Mouse (Mus musculus) neural tube, embryonic 12.5 days (tissue): Measurements from ENCODE around the gene Ptprm. TPM values are rescaled to one million over a fixed set of nuclear protein-coding genes. Genes with fewer than 3 reads are reported as not detected.

Experiments
- ATAC-seq: fragments of 200-750 bp; cut with Nextera tagmentation; 2 replicates; pipeline ENCODE4 v1.8.0; 2017; ENCODE audit warnings: low read depth, mild to moderate bottlenecking, moderate TSS enrichment, moderate library complexity; ENCODE audit not compliant: low FRiP score
- H3K27ac ChIP-seq: fragments of 300-500 bp; sonication (generic); 2 replicates; pipeline ENCODE4 v1.5.1; 2016
- H3K27me3 ChIP-seq: fragments of 300-500 bp; sonication (generic); replicated peaks from 2 replicates; pipeline ENCODE4 v1.6.1; 2016; ENCODE audit warnings: mild to moderate bottlenecking
- H3K36me3 ChIP-seq: fragments of 300-500 bp; sonication (generic); 2 replicates; pipeline ENCODE4 v1.6.1; 2016; ENCODE audit warnings: mild to moderate bottlenecking
- H3K4me1 ChIP-seq: fragments of 300-500 bp; sonication (generic); 2 replicates; pipeline ENCODE4 v1.6.1; 2016
- H3K4me2 ChIP-seq: fragments of 300-500 bp; sonication (generic); replicated peaks from 2 replicates; pipeline ENCODE4 v1.6.1; 2016; ENCODE audit warnings: mild to moderate bottlenecking
- H3K4me3 ChIP-seq: fragments of 300-500 bp; sonication (generic); 2 replicates; pipeline ENCODE4 v1.5.1; 2016
- H3K9ac ChIP-seq: fragments of 300-500 bp; sonication (generic); 2 replicates; pipeline ENCODE4 v1.6.1; 2016; ENCODE audit warnings: mild to moderate bottlenecking
- H3K9me3 ChIP-seq: fragments of 300-500 bp; sonication (generic); 2 replicates; pipeline ENCODE4 v1.6.1; 2016; ENCODE audit warnings: mild to moderate bottlenecking
- WGBS: fragments of 180-500 bp; shearing (Covaris S2); methylation state at CpG from one replicate; pipeline ENCODE4 v1.1.7; 2016; 5-methylcytosine and 5-hydroxymethylcytosine counted together
- polyA plus RNA-seq: library from polyadenylated mRNA; unstranded; fragments of >200 nt; fragmentation: Nextera tagmentation; extraction: Ambion mirVana; gene quantifications from 2 replicates; pipeline ENCODE4 v1.2.1, GENCODE M21; 2016

The Ptprm gene
- polyA plus RNA-seq, 1 experiment from 2014 or later = 15.6 TPM

DNA sequence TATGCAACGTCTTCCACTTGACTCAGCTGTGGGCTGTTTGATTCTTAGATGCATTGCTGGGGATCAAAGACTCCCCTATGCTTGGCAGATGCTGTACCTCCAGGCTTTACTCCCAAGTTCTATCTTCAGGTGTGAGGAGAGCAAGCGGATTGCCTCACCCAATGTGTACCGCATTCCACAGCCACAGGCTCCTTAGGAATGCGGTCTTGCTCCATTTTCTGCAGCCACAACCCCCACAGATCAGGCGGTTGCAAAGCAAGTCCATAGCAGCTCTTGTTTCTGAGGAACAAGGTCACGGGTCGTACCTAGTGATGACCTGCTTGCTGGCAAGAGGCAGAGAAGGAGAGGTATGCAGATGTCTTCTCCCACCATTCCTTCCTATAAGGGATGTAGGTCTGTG lies 4.3 kb upstream of the Ptprm start:
- Histone ChIP-seq H3K27me3 (0 out of 2 replicates have a peak, but pooled peaks cover 4% of the 10 kb centered on the region), H3K4me2 (no peak overlapping the region), H3K9me3 (no peaks in the 10 kb centered on the region), H3K27ac (no peak overlapping the region), H3K4me3 (no peak overlapping the region), H3K36me3 (no peaks in the 10 kb centered on the region), H3K9ac (no peak overlapping the region), H3K4me1 (peaks cover 7% of the 10 kb centered on the region)
- ATAC-seq = no peak
- WGBS = 89% methylated on average over 7 of the region's 7 CpGs

DNA sequence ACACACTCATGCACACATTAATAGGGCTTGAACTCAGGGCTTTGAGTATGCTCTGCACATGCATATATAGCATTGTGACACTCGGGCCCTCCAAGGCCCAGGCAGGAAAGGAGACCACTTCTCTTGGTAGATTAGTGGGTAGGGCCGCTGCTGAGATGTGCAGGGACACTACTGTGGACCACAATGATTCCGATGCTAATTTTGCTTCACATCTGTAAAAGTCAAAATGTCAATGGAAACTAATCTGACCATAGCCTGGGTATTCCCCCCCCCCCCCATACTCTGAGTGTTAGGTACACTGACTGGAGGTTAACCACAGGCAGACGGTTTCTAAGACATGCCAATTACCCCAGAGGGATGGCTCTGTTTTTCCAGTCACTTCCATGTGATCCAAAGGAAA lies 2.9 kb upstream of the Ptprm start:
- WGBS = 86% methylated on average over 4 of the region's 4 CpGs
- Histone ChIP-seq H3K9ac (no peak overlapping the region), H3K4me3 (no peak overlapping the region), H3K27me3 (peaks cover 12% of the 10 kb centered on the region; the same call in 1 of the 2 replicates), H3K9me3 (no peaks in the 10 kb centered on the region), H3K4me1 (peaks cover 15% of the 10 kb centered on the region), H3K27ac (no peak overlapping the region), H3K36me3 (no peaks in the 10 kb centered on the region), H3K4me2 (no peak overlapping the region)
- no peak for ATAC-seq

DNA sequence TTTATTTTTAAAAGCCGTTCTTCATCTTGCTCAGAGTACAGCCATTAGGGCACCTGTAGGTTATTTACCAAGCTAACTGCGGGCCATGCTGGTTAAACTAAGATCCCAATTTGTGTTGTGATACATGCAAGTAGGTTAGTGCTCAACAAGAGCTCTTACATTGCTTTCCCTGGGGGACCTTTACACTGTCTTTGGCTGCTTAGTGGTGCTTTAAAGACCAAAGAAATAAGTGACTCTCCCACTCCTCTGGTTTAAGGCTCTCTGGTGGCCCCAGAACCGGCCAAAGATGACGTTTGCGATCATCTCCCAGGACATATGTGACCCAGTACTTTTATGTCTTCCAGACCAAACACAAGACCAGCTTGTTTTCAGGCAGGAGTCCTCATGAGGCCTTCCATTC lies 994 bp upstream of the Ptprm start:
- Histone ChIP-seq H3K4me2 (peak overlapping the region; percentile 93), H3K4me3 (no peak overlapping the region), H3K4me1 (peaks cover 15% of the 10 kb centered on the region), H3K27me3 (peaks cover 16% of the 10 kb centered on the region; the same call in 1 of the 2 replicates), H3K9ac (no peak overlapping the region), H3K9me3 (no peaks in the 10 kb centered on the region), H3K36me3 (no peaks in the 10 kb centered on the region), H3K27ac (no peak overlapping the region)
- 36% methylated on average over 5 of the region's 5 CpGs for WGBS
- ATAC-seq = no peak

DNA sequence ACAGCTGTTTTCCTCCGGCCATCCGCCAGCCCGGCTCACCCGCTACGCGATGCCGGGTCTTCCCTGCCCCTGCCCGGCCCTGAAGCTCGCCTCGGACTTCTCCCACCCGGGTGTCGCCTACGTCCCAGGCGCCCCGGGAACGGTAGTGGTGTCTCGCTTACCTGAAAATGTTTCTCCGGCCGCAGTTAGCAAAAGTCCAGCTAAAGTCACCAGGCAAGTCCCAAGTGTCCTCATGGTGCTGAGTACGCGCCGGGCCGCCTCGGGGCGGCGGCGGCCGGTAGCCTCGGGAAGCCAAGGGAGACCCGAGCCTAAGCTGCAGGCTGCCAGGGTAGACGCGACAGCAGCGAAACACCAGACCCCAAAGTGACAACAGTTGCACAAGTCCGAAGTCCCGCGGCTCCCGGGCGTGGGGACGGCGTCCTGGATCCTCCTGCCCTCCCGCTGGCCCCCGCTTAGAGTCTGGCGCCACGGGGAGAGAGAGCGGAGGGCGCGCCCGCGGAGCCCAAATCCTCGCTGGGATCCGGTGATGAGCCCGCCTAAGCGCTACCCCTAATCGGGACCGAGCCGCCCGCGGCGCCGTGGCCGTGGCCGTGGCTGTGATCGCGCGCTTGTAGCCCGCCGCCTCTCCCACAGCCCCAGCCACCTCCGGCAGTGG lies 334 bp downstream of the Ptprm start:
- Histone ChIP-seq H3K36me3 (no peaks in the 10 kb centered on the region), H3K4me1 (peaks cover 15% of the 10 kb centered on the region), H3K4me2 (peak overlapping the region; percentile 93), H3K9me3 (no peaks in the 10 kb centered on the region), H3K9ac (peak overlapping the region; percentile 72), H3K4me3 (peak overlapping the region; percentile 74), H3K27ac (no peak overlapping the region), H3K27me3 (peaks cover 16% of the 10 kb centered on the region; the same call in 1 of the 2 replicates)
- WGBS = under 1% methylated on average over 68 of the region's 68 CpGs
- ATAC-seq = peak; percentile 61

DNA sequence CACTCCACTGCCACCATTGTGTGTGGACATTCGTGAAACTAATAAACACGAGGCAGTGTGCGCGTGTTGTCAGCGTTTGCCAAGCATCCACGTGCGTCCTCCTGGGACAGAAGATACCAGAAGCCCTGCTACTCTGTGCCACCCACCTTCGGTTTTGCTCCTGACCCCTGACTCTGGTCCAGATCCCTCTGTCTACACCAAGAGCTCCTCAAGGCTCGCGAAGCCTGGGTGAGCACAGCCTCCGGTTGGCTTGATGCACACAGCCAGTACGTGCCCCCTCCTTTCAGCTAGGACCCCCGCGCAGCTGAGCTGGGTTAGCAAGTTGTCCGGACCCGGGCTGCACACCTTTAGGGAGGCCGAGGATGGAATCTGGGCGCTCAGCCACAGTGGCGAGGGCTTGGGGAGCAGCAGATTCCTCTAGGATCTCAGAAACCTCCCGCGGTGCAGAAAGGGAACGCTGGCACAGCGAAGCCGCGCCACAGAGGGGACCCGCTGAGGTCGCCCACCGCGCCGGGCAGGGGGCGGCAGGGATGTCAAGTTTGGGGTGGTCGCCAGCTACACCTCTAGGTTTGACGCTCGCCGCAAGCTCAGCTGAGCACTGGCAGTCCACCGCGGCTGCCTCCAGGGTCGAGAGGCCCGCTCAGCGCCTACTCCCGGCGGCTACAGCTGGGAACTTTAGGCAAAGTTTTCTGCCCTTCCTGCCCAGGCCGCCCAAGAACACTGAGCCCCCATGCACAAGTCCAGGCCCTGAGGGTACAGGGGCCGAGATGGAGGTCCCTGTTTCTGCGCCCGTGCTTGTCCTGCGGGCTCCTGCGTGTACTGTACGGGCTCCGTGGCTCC lies 1.1 kb downstream of the Ptprm start:
- peak overlapping the region; percentile 74 for H3K4me3 ChIP-seq
- peak overlapping the region; percentile 93 for H3K4me2 ChIP-seq
- no peaks in the 10 kb centered on the region for H3K36me3 ChIP-seq
- H3K4me1 ChIP-seq = peaks cover 15% of the 10 kb centered on the region
- H3K27ac ChIP-seq = no peak overlapping the region
- no peak; the same call in 1 of the 2 replicates for ATAC-seq
- no peaks in the 10 kb centered on the region for H3K9me3 ChIP-seq
- peak overlapping the region; percentile 72 for H3K9ac ChIP-seq
- H3K27me3 ChIP-seq = peaks cover 16% of the 10 kb centered on the region; the same call in 1 of the 2 replicates
- WGBS = 5% methylated on average over 50 of the region's 50 CpGs

DNA sequence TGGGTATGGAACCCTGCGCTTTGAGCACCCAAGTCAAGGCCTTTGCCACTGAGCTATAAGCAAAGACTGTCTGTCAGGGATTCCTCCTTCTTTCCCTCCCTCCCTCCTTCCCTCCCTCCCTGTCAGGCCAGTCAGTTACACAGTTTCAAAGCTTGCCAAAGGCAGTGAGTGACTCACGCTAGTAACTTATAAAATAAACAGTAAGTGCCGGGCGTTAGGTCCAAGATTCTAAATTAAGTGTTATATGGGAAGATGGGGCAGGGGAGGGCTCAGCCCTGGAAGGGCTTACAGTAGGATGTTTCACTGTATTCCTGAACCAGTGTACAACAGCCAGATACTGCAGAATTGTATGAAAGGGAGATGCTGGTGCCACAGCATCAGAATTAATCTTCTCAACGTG lies 2.8 kb downstream of the Ptprm start:
- H3K36me3 ChIP-seq = no peaks in the 10 kb centered on the region
- no peak overlapping the region for H3K4me3 ChIP-seq
- ATAC-seq = no peak
- H3K4me2 ChIP-seq = peak overlapping the region; percentile 93; the same call in 1 of the 2 replicates
- no peaks in the 10 kb centered on the region for H3K9me3 ChIP-seq
- H3K27ac ChIP-seq = no peak overlapping the region
- WGBS = 69% methylated on average over 5 of the region's 5 CpGs
- H3K4me1 ChIP-seq = peaks cover 15% of the 10 kb centered on the region
- H3K9ac ChIP-seq = no peak overlapping the region
- peaks cover 16% of the 10 kb centered on the region; the same call in 1 of the 2 replicates for H3K27me3 ChIP-seq

DNA sequence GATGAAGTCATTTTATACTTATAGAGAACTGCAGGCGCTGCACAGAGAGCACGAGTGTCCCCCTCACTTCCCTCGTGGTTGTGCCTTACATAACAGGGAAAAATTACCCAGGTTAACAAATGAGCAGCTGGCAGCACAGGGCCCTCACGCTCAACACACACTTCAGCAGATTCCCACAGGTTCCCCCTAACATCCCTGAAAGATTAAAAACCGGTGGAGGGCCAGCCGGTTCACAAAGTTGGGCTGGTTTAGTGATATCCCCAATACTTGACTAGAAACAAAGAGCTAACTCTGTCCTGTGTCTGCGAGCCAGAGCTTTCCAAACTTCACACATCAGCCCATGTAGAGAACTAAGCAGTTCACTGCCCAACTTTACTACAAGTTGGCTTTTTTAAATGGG lies 3.7 kb downstream of the Ptprm start:
- 86% methylated on average over 7 of the region's 7 CpGs for WGBS
- ATAC-seq = no peak
- peaks cover 14% of the 10 kb centered on the region for H3K4me1 ChIP-seq
- H3K9ac ChIP-seq = no peak overlapping the region
- no peak overlapping the region for H3K4me2 ChIP-seq
- peaks cover 16% of the 10 kb centered on the region; the same call in 1 of the 2 replicates for H3K27me3 ChIP-seq
- H3K4me3 ChIP-seq = no peak overlapping the region
- H3K27ac ChIP-seq = no peak overlapping the region
- H3K9me3 ChIP-seq = no peaks in the 10 kb centered on the region
- H3K36me3 ChIP-seq = no peaks in the 10 kb centered on the region

DNA sequence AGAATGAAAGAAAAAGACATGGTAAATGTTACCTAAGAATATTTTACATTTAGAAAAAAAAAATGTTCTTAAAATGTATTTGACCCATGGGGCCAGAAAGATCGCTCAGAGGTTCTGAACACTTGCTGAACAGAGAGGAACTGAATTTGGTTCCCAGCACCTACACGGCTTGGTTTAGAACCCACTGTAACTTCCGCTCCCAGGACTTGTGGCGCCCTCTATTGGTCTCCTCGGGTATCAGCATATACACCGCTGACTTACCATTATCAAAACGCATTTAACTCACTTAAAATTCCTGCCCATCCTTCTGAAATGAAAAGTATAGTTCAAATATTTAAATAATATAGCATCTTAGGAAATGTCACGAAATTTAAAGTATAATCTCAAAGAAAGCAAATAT lies 4.7 kb downstream of the Ptprm start:
- H3K9ac ChIP-seq = no peak overlapping the region
- peaks cover 9% of the 10 kb centered on the region for H3K4me1 ChIP-seq
- H3K9me3 ChIP-seq = no peaks in the 10 kb centered on the region
- no peak overlapping the region for H3K4me2 ChIP-seq
- 91% methylated on average over 8 of the region's 8 CpGs for WGBS
- no peak overlapping the region for H3K4me3 ChIP-seq
- no peaks in the 10 kb centered on the region for H3K36me3 ChIP-seq
- H3K27me3 ChIP-seq = peaks cover 16% of the 10 kb centered on the region; the same call in 1 of the 2 replicates
- no peak for ATAC-seq
- no peak overlapping the region for H3K27ac ChIP-seq

DNA sequence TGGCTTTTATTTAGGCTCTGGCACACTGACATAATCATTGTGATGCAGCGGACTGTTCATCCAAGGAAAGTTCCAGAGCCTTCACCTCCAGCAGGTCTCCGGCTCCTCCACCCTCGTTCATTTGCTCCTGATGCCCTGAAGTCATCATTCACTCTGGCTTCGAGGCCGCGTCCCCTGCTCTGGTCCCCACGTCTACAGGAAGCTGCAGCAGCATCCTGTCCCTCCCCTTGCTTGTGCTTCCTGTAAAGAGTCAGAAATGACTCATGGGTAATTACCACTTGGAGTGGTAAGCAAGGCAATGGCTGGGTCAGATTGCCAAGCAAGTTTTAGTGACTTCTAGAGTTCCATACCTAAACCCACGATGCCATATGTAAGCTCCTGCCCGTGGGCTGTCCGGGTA lies 7.3 kb downstream of the Ptprm start:
- no peaks in the 10 kb centered on the region for H3K4me1 ChIP-seq
- no peaks in the 10 kb centered on the region for H3K9me3 ChIP-seq
- no peak overlapping the region for H3K9ac ChIP-seq
- WGBS = 84% methylated on average over 10 of the region's 10 CpGs
- H3K27ac ChIP-seq = no peak overlapping the region
- H3K36me3 ChIP-seq = no peaks in the 10 kb centered on the region
- no peak for ATAC-seq
- 0 out of 2 replicates have a peak, but pooled peaks cover 4% of the 10 kb centered on the region for H3K27me3 ChIP-seq
- no peak overlapping the region for H3K4me3 ChIP-seq
- no peak overlapping the region for H3K4me2 ChIP-seq

DNA sequence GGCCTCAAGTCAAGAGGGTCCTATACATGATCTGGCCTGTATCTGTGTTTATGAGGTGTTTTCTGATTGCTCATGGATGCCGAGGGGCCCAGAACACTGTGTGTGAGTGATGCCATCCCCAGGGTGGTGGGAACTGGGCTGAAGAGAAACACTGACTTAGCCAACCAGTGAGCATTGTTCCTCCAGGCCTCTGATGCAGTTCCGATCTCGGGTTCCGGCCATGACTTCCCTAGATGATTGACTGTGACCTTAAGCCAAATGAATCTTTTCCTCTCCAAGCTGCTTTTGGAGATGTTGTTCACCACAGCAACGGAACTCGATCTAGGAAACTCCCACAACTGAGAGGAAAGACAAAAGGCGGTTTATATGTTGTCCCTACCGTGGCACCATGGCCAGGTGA lies 9.1 kb downstream of the Ptprm start:
- WGBS = 91% methylated on average over 8 of the region's 8 CpGs
- ATAC-seq = no peak
- H3K4me1 ChIP-seq = no peaks in the 10 kb centered on the region
- no peak overlapping the region for H3K27ac ChIP-seq
- no peak overlapping the region for H3K4me3 ChIP-seq
- H3K27me3 ChIP-seq = no peaks in the 10 kb centered on the region
- no peaks in the 10 kb centered on the region for H3K9me3 ChIP-seq
- no peak overlapping the region for H3K9ac ChIP-seq
- no peak overlapping the region for H3K4me2 ChIP-seq
- no peaks in the 10 kb centered on the region for H3K36me3 ChIP-seq

DNA sequence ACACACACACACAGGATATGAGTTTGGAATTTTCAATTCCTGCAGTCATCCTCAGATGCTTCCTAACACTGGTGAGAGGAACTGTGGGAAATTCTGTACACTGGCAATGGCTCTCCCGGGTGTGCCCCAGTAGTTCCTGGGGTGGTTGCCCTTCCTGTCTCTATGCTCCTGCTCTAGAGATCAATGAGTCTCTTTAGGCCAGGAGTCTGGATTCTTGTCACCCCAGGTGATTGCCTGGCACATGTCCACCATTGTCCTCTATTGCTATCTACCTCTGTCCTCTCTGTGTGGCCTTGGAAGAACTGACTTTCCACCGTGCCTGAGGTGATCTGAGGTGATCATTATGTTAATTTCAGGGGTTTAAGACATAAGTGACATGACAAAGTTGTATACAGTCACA lies 10.8 kb downstream of the Ptprm start:
- Histone ChIP-seq H3K27me3 (no peaks in the 10 kb centered on the region), H3K9me3 (no peaks in the 10 kb centered on the region), H3K4me3 (no peak overlapping the region), H3K36me3 (no peaks in the 10 kb centered on the region), H3K9ac (no peak overlapping the region), H3K4me2 (no peak overlapping the region), H3K4me1 (no peaks in the 10 kb centered on the region), H3K27ac (no peak overlapping the region)
- no peak for ATAC-seq
- WGBS = 82% methylated on average over 2 of the region's 2 CpGs

DNA sequence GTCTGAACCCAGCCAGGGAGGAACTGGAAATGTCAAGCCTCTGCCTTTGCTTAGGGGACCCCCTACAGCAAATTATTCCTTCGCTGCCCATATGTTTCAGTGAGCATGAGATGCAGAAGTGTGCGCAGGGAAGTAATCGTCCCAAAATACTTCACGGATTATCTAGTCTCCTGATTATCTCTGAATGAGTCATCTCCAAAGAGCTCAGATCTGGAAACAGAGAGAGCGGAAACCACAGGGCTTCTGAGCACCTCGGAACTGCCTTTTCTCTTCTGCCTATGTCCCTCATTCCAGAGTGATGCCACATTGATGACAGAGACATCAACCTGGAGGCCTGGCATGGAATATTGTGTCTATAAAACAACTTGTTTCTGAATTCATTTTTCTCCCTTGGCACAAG lies 11.3 kb downstream of the Ptprm start:
- no peak overlapping the region for H3K27ac ChIP-seq
- H3K4me3 ChIP-seq = no peak overlapping the region
- H3K36me3 ChIP-seq = no peaks in the 10 kb centered on the region
- no peaks in the 10 kb centered on the region for H3K27me3 ChIP-seq
- H3K4me1 ChIP-seq = no peaks in the 10 kb centered on the region
- no peak overlapping the region for H3K9ac ChIP-seq
- no peaks in the 10 kb centered on the region for H3K9me3 ChIP-seq
- WGBS = 93% methylated on average over 6 of the region's 6 CpGs
- no peak for ATAC-seq
- no peak overlapping the region for H3K4me2 ChIP-seq
